Mouse (Mus musculus): ENCODE measurements around the gene Zfy1. TPM values are rescaled to one million over a fixed set of nuclear protein-coding genes. Genes with fewer than 3 reads are reported as not detected.

Gene Zfy1
- polyA plus RNA-seq (2012), result not detected in 2 replicates

GRCm38 (mm10) chrY:797309-797708, at the start of gene Zfy1:
Zfy1 (minus strand) TSS chrY:797409.

DNA sequence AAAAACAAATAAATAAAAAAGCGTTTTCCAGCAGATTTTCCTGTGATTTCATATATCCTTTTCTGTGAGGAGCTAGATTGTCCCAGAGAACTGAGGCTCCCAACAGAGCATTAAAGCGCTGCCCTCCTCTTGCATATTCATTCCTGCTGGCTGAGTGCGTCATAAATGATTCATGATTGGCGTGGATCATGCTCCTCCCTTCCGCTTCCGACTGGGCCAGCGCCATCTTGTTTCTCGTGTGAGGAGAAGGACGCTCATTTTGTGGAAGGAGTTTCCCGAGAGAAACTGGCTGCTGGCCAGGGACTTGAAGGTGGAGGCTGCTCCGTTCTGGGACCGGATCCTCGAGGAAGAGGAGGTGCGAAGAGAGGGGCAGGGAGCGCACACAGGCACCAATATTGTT, 21.2 kb upstream of the Zfy1 start, which contains the start of gene Uba1y:
Uba1y (plus strand) TSS at position 254 of the 400 bp plus-strand sequence.

Other genes starting within 250 kb of the Zfy1 start
- gene Uba1y, start 21.2 kb upstream of the Zfy1 start, polyA plus RNA-seq (2012), result not detected in 2 replicates
- not detected in 2 replicates for gene Kdm5d, start 100.4 kb upstream of the Zfy1 start, polyA plus RNA-seq (2012)
- not detected in 2 replicates for gene Eif2s3y, start 213.1 kb upstream of the Zfy1 start, polyA plus RNA-seq (2012)